Mouse (Mus musculus): ENCODE results near the gene Lims1. TPM values are rescaled to one million over a fixed set of nuclear protein-coding genes. Genes with fewer than 3 reads are reported as not detected.
A peak's percentile ranks its signal among the peaks of the same experiment; 100 is the strongest.

Lims1 gene
- polyA plus RNA-seq, 1 experiment = 23.0 TPM

DNA sequence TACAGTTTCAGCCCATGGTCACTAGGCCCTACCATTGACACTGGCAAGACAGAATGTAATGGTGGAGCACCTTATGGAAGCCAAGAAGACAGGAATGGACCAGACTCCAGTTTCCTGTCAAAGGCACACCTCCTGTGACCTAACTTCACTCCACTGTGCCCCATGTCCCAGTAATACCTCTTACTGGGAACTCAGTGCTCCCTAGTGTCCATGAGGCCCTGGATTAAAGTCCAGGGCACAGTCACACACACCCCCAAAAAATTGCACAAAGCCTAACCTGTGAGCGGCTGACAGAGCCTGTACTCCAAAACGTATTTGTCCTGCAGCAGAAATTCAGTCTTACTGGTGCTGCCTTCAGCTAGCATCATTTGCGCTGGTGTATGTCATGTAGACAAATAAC is 27.7 kb upstream of the Lims1 start:
- H3K4me3 ChIP-seq = no peak overlapping the region
- no peak overlapping the region for H3ac ChIP-seq (ENCODE audit: control insufficient read depth, insufficient read length)
- H3K36me3 ChIP-seq (ENCODE audit: control insufficient read depth, insufficient read depth) = peaks cover 79% of the 10 kb centered on the region
- no peaks in the 10 kb centered on the region for H3K27me3 ChIP-seq (ENCODE audit: control insufficient read depth, insufficient read depth, insufficient read length)
- no peaks in the 10 kb centered on the region for H3K79me2 ChIP-seq (ENCODE audit: control insufficient read depth, insufficient read depth)
- no peak overlapping the region for H3K4me2 ChIP-seq (ENCODE audit: low read depth)
- no peak for TF ChIP-seq REST (IDR thresholded peaks at IDR 0.05; ENCODE audit: insufficient read depth, insufficient read length)
- TF ChIP-seq TCF12 (IDR thresholded peaks at IDR 0.05; ENCODE audit: insufficient read depth, poor library complexity, severe bottlenecking) = no peak
- TF ChIP-seq MYOD1 (IDR thresholded peaks at IDR 0.05; ENCODE audit: control insufficient read depth in 1 of 3, insufficient read length in 2 of 3, low read depth in 2 of 3) = no peak
- no peak for TF ChIP-seq CEBPB (IDR thresholded peaks at IDR 0.05; ENCODE audit: insufficient read depth, poor library complexity, severe bottlenecking)
- no peak for TF ChIP-seq TCF3 (IDR thresholded peaks at IDR 0.05; ENCODE audit: insufficient read length, low read depth)
- TF ChIP-seq MYOG (IDR thresholded peaks at IDR 0.05; ENCODE audit: control insufficient read depth in 1 of 3, insufficient read depth in 1 of 3, insufficient read length in 2 of 3, low read depth in 2 of 3) = no peak
- TF ChIP-seq USF1 (IDR thresholded peaks at IDR 0.05; ENCODE audit: low read depth) = no peak
- no peak for TF ChIP-seq MAX (IDR thresholded peaks at IDR 0.05; ENCODE audit: low read depth)
- no peak for TF ChIP-seq POLR2AphosphoS2 (IDR thresholded peaks at IDR 0.05; ENCODE audit: insufficient read length, low read depth)
- no peak for TF ChIP-seq E2F4 (IDR thresholded peaks at IDR 0.05; ENCODE audit: insufficient read depth)
- TF ChIP-seq SRF (IDR thresholded peaks at IDR 0.05; ENCODE audit: control insufficient read depth, insufficient read length, low read depth) = no peak

- no peak overlapping the region for H3K4me3 ChIP-seq
- H3ac ChIP-seq (ENCODE audit: control insufficient read depth, insufficient read length) = no peak overlapping the region
- no peak overlapping the region for H3K4me2 ChIP-seq (ENCODE audit: low read depth)
- H3K27me3 ChIP-seq (ENCODE audit: control insufficient read depth, insufficient read depth, insufficient read length) = no peaks in the 10 kb centered on the region
- no peak for TF ChIP-seq TCF12 (IDR thresholded peaks at IDR 0.05; ENCODE audit: insufficient read depth, poor library complexity, severe bottlenecking)
- no peak for TF ChIP-seq TCF3 (IDR thresholded peaks at IDR 0.05; ENCODE audit: insufficient read length, low read depth)
- no peak for TF ChIP-seq MYOG (IDR thresholded peaks at IDR 0.05; ENCODE audit: control insufficient read depth in 1 of 3, insufficient read depth in 1 of 3, insufficient read length in 2 of 3, low read depth in 2 of 3)
- peaks cover 22% of the 10 kb centered on the region for H3K36me3 ChIP-seq (ENCODE audit: control insufficient read depth, insufficient read depth)
- H3K79me2 ChIP-seq (ENCODE audit: control insufficient read depth, insufficient read depth) = no peaks in the 10 kb centered on the region
Measured at GRCm38 (mm10) chr10:58304996-58305395, 18.3 kb upstream of the Lims1 start.

DNA sequence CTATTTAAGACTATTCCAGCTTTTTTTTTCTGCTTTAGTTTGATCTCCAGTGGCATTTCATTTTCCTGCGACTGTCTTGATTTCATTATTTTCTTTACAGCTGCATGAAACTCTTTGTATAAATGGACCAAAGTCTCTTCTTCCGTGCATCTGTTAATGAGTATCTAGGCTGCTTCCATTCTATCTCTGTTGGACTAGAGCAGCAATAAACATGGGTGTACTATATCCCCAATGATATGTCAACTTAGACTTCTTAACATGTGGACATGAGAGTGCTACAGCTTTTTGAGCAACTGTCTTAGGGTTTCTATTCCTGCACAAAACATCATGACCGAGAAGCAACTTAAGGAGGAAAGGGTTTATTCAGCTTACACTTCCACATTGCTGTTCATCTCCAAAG is 16.4 kb upstream of the Lims1 start:
- Histone ChIP-seq H3K4me2 (ENCODE audit: low read depth) (no peak overlapping the region), H3K27me3 (ENCODE audit: control insufficient read depth, insufficient read depth, insufficient read length) (no peaks in the 10 kb centered on the region), H3K79me2 (ENCODE audit: control insufficient read depth, insufficient read depth) (no peaks in the 10 kb centered on the region), H3K4me3 (no peak overlapping the region), H3ac (ENCODE audit: control insufficient read depth, insufficient read length) (no peak overlapping the region), H3K36me3 (ENCODE audit: control insufficient read depth, insufficient read depth) (peaks cover 17% of the 10 kb centered on the region)
- TF ChIP-seq SRF (IDR thresholded peaks at IDR 0.05; ENCODE audit: control insufficient read depth, insufficient read length, low read depth) (no peak), TCF12 (IDR thresholded peaks at IDR 0.05; ENCODE audit: insufficient read depth, poor library complexity, severe bottlenecking) (no peak), MYOG (IDR thresholded peaks at IDR 0.05; ENCODE audit: control insufficient read depth in 1 of 3, insufficient read depth in 1 of 3, insufficient read length in 2 of 3, low read depth in 2 of 3) (no peak), REST (IDR thresholded peaks at IDR 0.05; ENCODE audit: insufficient read depth, insufficient read length) (no peak), E2F4 (IDR thresholded peaks at IDR 0.05; ENCODE audit: insufficient read depth) (no peak), POLR2AphosphoS2 (IDR thresholded peaks at IDR 0.05; ENCODE audit: insufficient read length, low read depth) (no peak), POLR2A (IDR thresholded peaks at IDR 0.05; ENCODE audit: insufficient read length, low read depth) (no peak)

- TF ChIP-seq SRF (IDR thresholded peaks at IDR 0.05; ENCODE audit: control insufficient read depth, insufficient read length, low read depth) (no peak), POLR2AphosphoS2 (IDR thresholded peaks at IDR 0.05; ENCODE audit: insufficient read length, low read depth) (no peak), MYOD1 (IDR thresholded peaks at IDR 0.05; ENCODE audit: control insufficient read depth in 1 of 3, insufficient read length in 2 of 3, low read depth in 2 of 3) (no peak), POLR2A (IDR thresholded peaks at IDR 0.05; ENCODE audit: insufficient read length, low read depth) (no peak), CEBPB (IDR thresholded peaks at IDR 0.05; ENCODE audit: insufficient read depth, poor library complexity, severe bottlenecking) (no peak), MAX (IDR thresholded peaks at IDR 0.05; ENCODE audit: low read depth) (no peak), TCF12 (IDR thresholded peaks at IDR 0.05; ENCODE audit: insufficient read depth, poor library complexity, severe bottlenecking) (no peak), TCF3 (IDR thresholded peaks at IDR 0.05; ENCODE audit: insufficient read length, low read depth) (no peak), E2F4 (IDR thresholded peaks at IDR 0.05; ENCODE audit: insufficient read depth) (no peak), REST (IDR thresholded peaks at IDR 0.05; ENCODE audit: insufficient read depth, insufficient read length) (no peak), USF1 (IDR thresholded peaks at IDR 0.05; ENCODE audit: low read depth) (no peak), MYOG (IDR thresholded peaks at IDR 0.05; ENCODE audit: control insufficient read depth in 1 of 3, insufficient read depth in 1 of 3, insufficient read length in 2 of 3, low read depth in 2 of 3) (no peak)
- Histone ChIP-seq H3ac (ENCODE audit: control insufficient read depth, insufficient read length) (no peak overlapping the region), H3K36me3 (ENCODE audit: control insufficient read depth, insufficient read depth) (peaks cover 4% of the 10 kb centered on the region), H3K4me3 (no peak overlapping the region), H3K79me2 (ENCODE audit: control insufficient read depth, insufficient read depth) (no peaks in the 10 kb centered on the region), H3K27me3 (ENCODE audit: control insufficient read depth, insufficient read depth, insufficient read length) (no peaks in the 10 kb centered on the region), H3K4me2 (ENCODE audit: low read depth) (peak overlapping the region; percentile 25)
Measured at GRCm38 (mm10) chr10:58310791-58311190, 12.5 kb upstream of the Lims1 start.

DNA sequence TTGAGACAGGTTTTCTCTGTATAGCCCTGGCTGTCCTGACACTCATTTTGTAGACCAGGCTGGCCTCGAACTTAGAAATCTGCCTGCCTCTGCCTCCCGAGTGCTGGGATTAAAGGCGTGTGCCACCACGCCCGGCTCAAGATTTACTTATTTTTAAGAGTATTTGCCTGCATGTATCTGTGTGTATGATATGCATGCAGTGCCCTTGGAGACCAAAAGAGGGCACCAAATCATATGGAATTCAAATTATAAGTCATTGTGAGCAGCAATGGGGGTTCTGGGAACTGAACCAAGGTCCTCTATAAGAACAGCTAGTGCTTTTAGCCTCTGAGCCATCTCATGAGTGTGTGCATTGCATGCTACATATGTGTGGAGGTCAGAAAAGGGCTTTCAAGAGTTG is 10.4 kb upstream of the Lims1 start:
- no peak overlapping the region for H3K4me3 ChIP-seq
- no peak for TF ChIP-seq POLR2A (IDR thresholded peaks at IDR 0.05; ENCODE audit: insufficient read length, low read depth)
- TF ChIP-seq MYOG (IDR thresholded peaks at IDR 0.05; ENCODE audit: control insufficient read depth in 1 of 3, insufficient read depth in 1 of 3, insufficient read length in 2 of 3, low read depth in 2 of 3) = no peak
- no peak for TF ChIP-seq TCF3 (IDR thresholded peaks at IDR 0.05; ENCODE audit: insufficient read length, low read depth)
- no peak for TF ChIP-seq CEBPB (IDR thresholded peaks at IDR 0.05; ENCODE audit: insufficient read depth, poor library complexity, severe bottlenecking)
- no peak for TF ChIP-seq USF1 (IDR thresholded peaks at IDR 0.05; ENCODE audit: low read depth)
- TF ChIP-seq TCF12 (IDR thresholded peaks at IDR 0.05; ENCODE audit: insufficient read depth, poor library complexity, severe bottlenecking) = no peak
- no peak for TF ChIP-seq MYOD1 (IDR thresholded peaks at IDR 0.05; ENCODE audit: control insufficient read depth in 1 of 3, insufficient read length in 2 of 3, low read depth in 2 of 3)
- TF ChIP-seq POLR2AphosphoS2 (IDR thresholded peaks at IDR 0.05; ENCODE audit: insufficient read length, low read depth) = no peak
- no peak for TF ChIP-seq REST (IDR thresholded peaks at IDR 0.05; ENCODE audit: insufficient read depth, insufficient read length)
- TF ChIP-seq SRF (IDR thresholded peaks at IDR 0.05; ENCODE audit: control insufficient read depth, insufficient read length, low read depth) = no peak
- TF ChIP-seq E2F4 (IDR thresholded peaks at IDR 0.05; ENCODE audit: insufficient read depth) = no peak
- TF ChIP-seq MAX (IDR thresholded peaks at IDR 0.05; ENCODE audit: low read depth) = no peak
- H3K4me2 ChIP-seq (ENCODE audit: low read depth) = no peak overlapping the region
- H3ac ChIP-seq (ENCODE audit: control insufficient read depth, insufficient read length) = no peak overlapping the region
- no peaks in the 10 kb centered on the region for H3K79me2 ChIP-seq (ENCODE audit: control insufficient read depth, insufficient read depth)
- H3K36me3 ChIP-seq (ENCODE audit: control insufficient read depth, insufficient read depth) = peaks cover under 1% of the 10 kb centered on the region
- no peaks in the 10 kb centered on the region for H3K27me3 ChIP-seq (ENCODE audit: control insufficient read depth, insufficient read depth, insufficient read length)
